Mouse (Mus musculus) midbrain, embryonic 14.5 days (tissue): ENCODE measurements around the gene Sp6. TPM values are rescaled to one million over a fixed set of nuclear protein-coding genes. Genes with fewer than 3 reads are reported as not detected.

Source experiments
- ATAC-seq: fragments of 200-750 bp; cut with Nextera tagmentation; 2 replicates; pipeline ENCODE4 v1.8.0; 2017; ENCODE audit warnings: moderate number of reproducible peaks, moderate library complexity; ENCODE audit not compliant: low FRiP score, low TSS enrichment
- DNase-seq: peaks from one replicate; pipeline ENCODE4 v3.0.0-alpha.2; 2015
- H3K27ac ChIP-seq: fragments of 300-500 bp; sonication (generic); replicated peaks from 2 replicates; pipeline ENCODE4 v1.5.1; 2014; ENCODE audit warnings: mild to moderate bottlenecking, low read depth, low read length, moderate library complexity
- H3K27me3 ChIP-seq: fragments of 300-500 bp; sonication (generic); 2 replicates; pipeline ENCODE4 v1.6.1; 2014; ENCODE audit warnings: low read length, control low read depth, mixed read lengths; ENCODE audit not compliant: control insufficient read depth, insufficient read depth
- H3K36me3 ChIP-seq: fragments of 300-500 bp; sonication (generic); 2 replicates; pipeline ENCODE4 v1.6.1; 2014; ENCODE audit warnings: low read length, control low read depth; ENCODE audit not compliant: control insufficient read depth, insufficient read depth
- H3K4me1 ChIP-seq: fragments of 300-500 bp; sonication (generic); 2 replicates; pipeline ENCODE4 v1.6.1; 2014; ENCODE audit warnings: mild to moderate bottlenecking, antibody characterized with exemption, low read length, control low read depth; ENCODE audit not compliant: control insufficient read depth, insufficient read depth
- H3K4me2 ChIP-seq: fragments of 300-500 bp; sonication (generic); 2 replicates; pipeline ENCODE4 v1.6.1; 2014; ENCODE audit warnings: mild to moderate bottlenecking, low read length, moderate library complexity
- H3K4me3 ChIP-seq: fragments of 300-500 bp; sonication (generic); replicated peaks from 2 replicates; pipeline ENCODE4 v1.5.1; 2014; ENCODE audit warnings: low read depth, low read length
- H3K9ac ChIP-seq: fragments of 300-500 bp; sonication (generic); replicated peaks from 2 replicates; pipeline ENCODE4 v1.6.1; 2014; ENCODE audit warnings: mild to moderate bottlenecking, low read length, moderate library complexity
- H3K9me3 ChIP-seq: fragments of 300-500 bp; sonication (generic); 2 replicates; pipeline ENCODE4 v1.6.1; 2016; ENCODE audit warnings: low read length, control low read depth, mixed read lengths; ENCODE audit not compliant: control insufficient read depth
- WGBS: fragments of 180-500 bp; shearing (Covaris S2); extraction: QIAGEN DNeasy Blood & Tissue Kit; methylation state at CpG from one replicate; pipeline ENCODE4 v1.1.7; 2014; 5-methylcytosine and 5-hydroxymethylcytosine counted together
- polyA plus RNA-seq: library from polyadenylated mRNA; unstranded; fragments of >200 nt; fragmentation: Nextera tagmentation; extraction: Ambion mirVana; gene quantifications from 2 replicates; pipeline ENCODE4 v1.2.1, GENCODE M21; 2014

Gene Sp6
- polyA plus RNA-seq, 1 experiment from 2014 or later: not detected

DNA sequence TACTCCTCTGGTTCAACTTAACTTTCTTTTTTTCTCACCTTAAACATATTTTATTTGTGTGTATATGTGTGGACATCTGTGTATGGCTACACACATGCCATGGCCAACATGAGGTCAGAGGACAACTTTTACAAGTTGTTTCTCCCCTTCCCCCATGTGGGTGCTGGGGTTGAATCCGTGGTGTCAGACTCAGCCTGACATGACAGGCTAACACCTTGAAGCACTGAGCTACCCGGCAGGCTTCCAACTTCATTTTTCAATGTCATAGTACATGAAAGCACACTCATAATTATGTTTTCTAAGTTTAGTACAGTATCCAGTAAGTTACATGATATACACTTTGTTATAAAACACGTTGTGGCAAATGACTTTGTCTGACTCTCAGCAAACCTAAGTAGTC is 42.9 kb upstream of the Sp6 start:
- ATAC-seq (no peak), DNase-seq (no peak)
- no peaks in the 10 kb centered on the region for H3K9me3 ChIP-seq
- no peak overlapping the region for H3K4me3 ChIP-seq
- H3K4me2 ChIP-seq: no peak overlapping the region
- no peaks in the 10 kb centered on the region for H3K27me3 ChIP-seq
- 89% methylated on average over 3 of the region's 3 CpGs for WGBS
- H3K27ac ChIP-seq: no peak overlapping the region
- H3K36me3 ChIP-seq: no peaks in the 10 kb centered on the region
- no peak overlapping the region for H3K9ac ChIP-seq
- peaks cover 8% of the 10 kb centered on the region; the same call in 1 of the 2 replicates for H3K4me1 ChIP-seq

DNA sequence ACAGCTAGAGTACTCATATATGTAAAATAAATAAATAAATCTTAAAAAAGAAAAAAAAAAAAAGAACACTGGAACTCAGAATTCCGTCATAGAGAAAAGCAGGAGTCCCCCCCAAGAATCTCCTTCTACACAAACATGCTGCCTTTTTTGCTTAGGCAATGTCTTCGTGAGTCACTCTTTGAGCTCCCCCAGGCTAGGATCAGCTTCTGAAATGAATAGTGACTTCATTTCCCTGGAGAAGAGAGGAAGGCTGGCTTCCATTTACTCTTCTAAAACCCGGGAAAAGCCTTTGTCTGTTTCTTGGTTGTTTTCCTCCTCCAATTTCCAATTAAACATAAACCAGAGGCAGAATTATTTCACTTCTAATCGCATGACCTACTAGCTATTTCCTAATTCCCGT is 40.3 kb upstream of the Sp6 start:
- H3K4me2 ChIP-seq: no peak overlapping the region
- H3K27me3 ChIP-seq: no peaks in the 10 kb centered on the region
- H3K4me3 ChIP-seq: no peak overlapping the region
- ATAC-seq (no peak), DNase-seq (peak; percentile 54)
- peaks cover 19% of the 10 kb centered on the region for H3K4me1 ChIP-seq
- H3K9me3 ChIP-seq: no peaks in the 10 kb centered on the region
- no peak overlapping the region for H3K9ac ChIP-seq
- H3K36me3 ChIP-seq: no peaks in the 10 kb centered on the region
- WGBS: 72% methylated on average over 5 of the region's 5 CpGs
- peak overlapping the region; percentile 14 for H3K27ac ChIP-seq

DNA sequence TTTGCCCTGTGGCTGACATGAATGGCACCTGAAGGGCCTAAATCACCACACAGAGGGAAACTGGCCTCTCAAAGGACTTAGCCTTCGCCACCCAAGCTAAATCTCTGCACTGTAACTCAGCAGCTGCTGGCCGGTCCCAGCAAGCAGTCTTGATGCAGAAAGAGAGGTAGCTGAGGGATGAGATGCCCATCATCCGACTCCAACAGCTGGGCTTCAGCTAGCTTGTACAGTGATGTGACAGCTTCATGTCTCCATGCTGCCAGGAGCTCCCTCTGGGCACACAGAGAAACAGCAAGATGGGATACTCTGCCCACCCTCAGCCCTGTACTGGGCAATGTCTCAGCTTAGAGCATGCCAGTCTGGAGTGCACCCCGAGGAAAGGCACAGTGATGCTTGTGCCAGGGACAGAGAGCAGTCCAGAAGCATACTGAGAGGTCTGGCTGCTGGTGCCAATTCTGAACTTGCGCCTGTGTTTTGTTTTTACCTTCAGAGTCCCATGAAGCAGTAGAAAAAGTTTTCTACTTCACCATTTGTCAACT is 39.7 kb upstream of the Sp6 start:
- Histone ChIP-seq H3K36me3 (no peaks in the 10 kb centered on the region), H3K4me3 (no peak overlapping the region), H3K9ac (no peak overlapping the region), H3K9me3 (no peaks in the 10 kb centered on the region), H3K4me1 (peaks cover 23% of the 10 kb centered on the region), H3K27me3 (no peaks in the 10 kb centered on the region), H3K4me2 (no peak overlapping the region), H3K27ac (peak overlapping the region; percentile 14)
- WGBS: 78% methylated on average over 5 of the region's 5 CpGs
- DNase-seq: no peak
- ATAC-seq: no peak

DNA sequence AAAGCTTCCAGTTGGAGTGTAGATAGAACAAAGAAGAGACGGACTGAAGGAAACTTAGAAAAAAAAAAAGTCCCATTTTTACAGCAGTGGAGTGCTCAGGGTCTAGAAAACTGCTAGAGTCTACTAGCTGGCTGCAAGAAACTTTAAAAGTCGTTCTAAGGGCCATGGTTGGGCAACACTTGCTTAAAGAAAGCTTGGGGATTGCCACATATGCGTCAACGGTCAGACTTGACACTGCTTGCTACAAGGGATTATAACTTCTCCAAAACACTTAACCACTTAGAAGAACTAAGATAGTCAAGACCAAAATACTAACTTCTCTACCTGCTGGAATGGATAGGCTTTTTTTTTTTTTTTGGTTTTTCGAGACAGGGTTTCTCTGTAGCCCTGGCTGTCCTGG is 38.4 kb upstream of the Sp6 start:
- Histone ChIP-seq H3K36me3 (no peaks in the 10 kb centered on the region), H3K4me3 (no peak overlapping the region), H3K27ac (no peak overlapping the region), H3K9ac (no peak overlapping the region), H3K9me3 (no peaks in the 10 kb centered on the region), H3K4me2 (no peak overlapping the region), H3K27me3 (no peaks in the 10 kb centered on the region), H3K4me1 (peaks cover 24% of the 10 kb centered on the region)
- no peak for DNase-seq
- ATAC-seq: no peak
- WGBS: 89% methylated on average over 5 of the region's 5 CpGs

DNA sequence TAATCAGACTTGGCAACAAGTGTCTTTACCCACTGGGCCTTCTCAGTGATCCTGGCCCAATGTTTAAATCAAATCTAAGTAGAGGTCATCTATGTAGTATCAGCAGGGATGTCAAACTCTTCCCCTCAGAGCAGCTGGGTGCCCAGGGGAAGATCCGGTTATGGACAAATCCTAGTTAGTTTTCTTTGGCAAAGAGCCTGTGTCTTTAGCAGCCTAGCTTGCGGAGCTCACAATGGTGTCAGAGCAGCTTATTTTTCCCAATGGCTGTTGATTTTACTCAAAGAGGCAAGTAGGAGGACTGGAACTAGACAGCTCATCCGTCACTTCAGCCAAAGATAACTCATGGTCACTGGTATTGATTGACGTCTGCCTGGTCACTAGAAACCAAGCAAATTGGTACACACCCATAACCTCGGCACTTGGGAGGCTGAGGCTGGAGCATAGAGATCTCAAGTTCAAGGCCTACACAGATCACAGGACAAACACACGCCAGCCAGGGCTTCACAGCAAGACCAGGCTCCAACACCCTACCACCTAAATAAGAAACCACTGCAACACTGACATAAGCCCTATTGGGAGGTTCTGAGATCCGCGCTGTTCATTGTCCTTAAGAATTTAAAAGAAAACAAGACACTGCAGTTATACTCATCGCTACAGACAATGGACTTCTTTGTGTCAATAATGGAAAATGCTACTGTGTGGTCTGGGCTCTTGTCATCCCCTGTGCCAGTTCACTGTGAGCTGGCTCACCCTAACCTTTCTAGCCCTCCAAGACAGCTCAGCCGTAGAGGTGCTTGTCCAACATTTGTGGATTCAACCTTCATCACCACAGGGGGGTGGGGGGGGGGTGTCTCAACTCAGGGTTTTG is 37.4 kb upstream of the Sp6 start:
- Histone ChIP-seq H3K36me3 (no peaks in the 10 kb centered on the region), H3K4me3 (peak overlapping the region; percentile 88; the same call in 1 of the 2 replicates), H3K27me3 (no peaks in the 10 kb centered on the region), H3K27ac (0 out of 2 replicates have a peak overlapping the region, but pooled peaks have one; percentile 49), H3K9me3 (no peaks in the 10 kb centered on the region), H3K4me1 (peaks cover 24% of the 10 kb centered on the region), H3K9ac (peak overlapping the region; percentile 93), H3K4me2 (peak overlapping the region; percentile 87)
- 84% methylated on average over 10 of the region's 10 CpGs for WGBS
- DNase-seq (no peak), ATAC-seq (no peak)

DNA sequence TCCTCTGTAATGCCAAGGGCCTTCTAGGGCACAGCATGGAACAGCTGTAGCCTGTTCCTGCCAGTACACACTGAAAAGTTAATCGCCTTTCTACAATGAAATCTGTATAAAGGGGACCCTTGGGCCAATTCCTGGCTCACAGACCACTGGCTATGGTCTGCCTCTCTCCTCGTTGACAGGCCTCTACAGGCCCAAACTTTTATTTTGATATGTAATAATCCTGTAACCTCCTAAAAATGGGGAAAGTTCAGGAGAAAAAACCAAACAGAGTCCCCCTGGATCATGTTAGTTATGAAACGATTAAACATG is 36.9 kb upstream of the Sp6 start:
- Histone ChIP-seq H3K27ac (peak overlapping the region; percentile 97; the same call in 1 of the 2 replicates), H3K36me3 (no peaks in the 10 kb centered on the region), H3K4me3 (peak overlapping the region; percentile 88), H3K9ac (peak overlapping the region; percentile 93), H3K27me3 (no peaks in the 10 kb centered on the region), H3K4me1 (peaks cover 24% of the 10 kb centered on the region), H3K9me3 (no peaks in the 10 kb centered on the region), H3K4me2 (peak overlapping the region; percentile 87)
- ATAC-seq: no peak
- WGBS: 54% methylated on average over 3 of the region's 3 CpGs
- no peak for DNase-seq

- no peaks in the 10 kb centered on the region for H3K36me3 ChIP-seq
- H3K4me2 ChIP-seq: peak overlapping the region; percentile 87
- H3K9me3 ChIP-seq: no peaks in the 10 kb centered on the region
- peak overlapping the region; percentile 97 for H3K27ac ChIP-seq
- peak overlapping the region; percentile 88 for H3K4me3 ChIP-seq
- DNase-seq (peak; percentile 92), ATAC-seq (peak; percentile 80)
- peaks cover 24% of the 10 kb centered on the region for H3K4me1 ChIP-seq
- H3K27me3 ChIP-seq: no peaks in the 10 kb centered on the region
- WGBS: 1% methylated on average over 49 of the region's 50 CpGs
- H3K9ac ChIP-seq: peak overlapping the region; percentile 93
These were observed 36.1 kb upstream of the Sp6 start for GRCm38 (mm10) chr11:96976911-96977591.

DNA sequence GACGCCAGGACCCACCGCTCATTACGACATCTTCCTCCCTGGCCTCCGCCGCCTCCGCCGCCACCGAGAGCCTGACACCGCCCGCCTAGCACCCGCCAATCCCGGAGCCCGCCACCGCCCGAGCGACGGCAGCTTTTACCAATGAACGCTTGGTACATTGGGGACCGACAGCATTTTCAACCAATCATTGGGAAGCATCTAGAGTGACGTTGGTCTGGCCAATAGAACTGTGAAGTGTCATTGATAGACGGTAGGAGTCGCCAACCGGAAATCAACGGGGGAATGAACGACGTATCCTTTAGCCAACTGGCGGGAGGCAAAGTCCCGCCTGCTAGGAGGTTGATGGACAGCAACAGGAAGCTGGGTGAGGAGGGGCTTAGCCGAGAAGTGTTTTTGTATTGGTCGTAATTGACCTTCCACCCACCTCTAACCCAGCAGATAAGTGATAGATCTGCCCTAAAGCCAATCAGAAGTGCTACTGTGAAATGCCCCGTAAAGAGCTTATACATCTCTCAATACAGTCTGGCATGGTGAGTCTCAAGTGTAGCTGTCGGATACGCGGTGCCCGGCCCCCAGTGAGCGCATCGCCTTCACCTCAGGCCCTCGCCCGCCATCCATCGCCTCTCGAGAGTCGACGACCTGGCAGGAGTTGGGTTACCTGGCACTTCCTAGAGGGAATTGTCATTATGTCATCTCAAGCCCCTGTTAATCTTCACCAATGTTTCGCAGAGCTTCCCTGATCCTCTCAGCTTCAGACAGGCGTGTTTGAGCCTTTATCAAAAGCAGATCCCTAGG is 35.4 kb upstream of the Sp6 start:
- Histone ChIP-seq H3K27ac (peak overlapping the region; percentile 97), H3K27me3 (no peaks in the 10 kb centered on the region), H3K9me3 (no peaks in the 10 kb centered on the region), H3K4me3 (peak overlapping the region; percentile 88), H3K9ac (peak overlapping the region; percentile 93), H3K4me2 (peak overlapping the region; percentile 86), H3K4me1 (peaks cover 19% of the 10 kb centered on the region), H3K36me3 (no peaks in the 10 kb centered on the region)
- DNase-seq (peak; percentile 99), ATAC-seq (peak; percentile 98)
- 1% methylated on average over 45 of the region's 45 CpGs for WGBS
